Mouse (Mus musculus): ENCODE results near the gene Lef1. TPM values are rescaled to one million over a fixed set of nuclear protein-coding genes. Genes with fewer than 3 reads are reported as not detected.
A peak's percentile ranks its signal among the peaks of the same experiment; 100 is the strongest.

Gene Lef1
- total RNA-seq, 1 experiment, result 11.1 TPM

DNA sequence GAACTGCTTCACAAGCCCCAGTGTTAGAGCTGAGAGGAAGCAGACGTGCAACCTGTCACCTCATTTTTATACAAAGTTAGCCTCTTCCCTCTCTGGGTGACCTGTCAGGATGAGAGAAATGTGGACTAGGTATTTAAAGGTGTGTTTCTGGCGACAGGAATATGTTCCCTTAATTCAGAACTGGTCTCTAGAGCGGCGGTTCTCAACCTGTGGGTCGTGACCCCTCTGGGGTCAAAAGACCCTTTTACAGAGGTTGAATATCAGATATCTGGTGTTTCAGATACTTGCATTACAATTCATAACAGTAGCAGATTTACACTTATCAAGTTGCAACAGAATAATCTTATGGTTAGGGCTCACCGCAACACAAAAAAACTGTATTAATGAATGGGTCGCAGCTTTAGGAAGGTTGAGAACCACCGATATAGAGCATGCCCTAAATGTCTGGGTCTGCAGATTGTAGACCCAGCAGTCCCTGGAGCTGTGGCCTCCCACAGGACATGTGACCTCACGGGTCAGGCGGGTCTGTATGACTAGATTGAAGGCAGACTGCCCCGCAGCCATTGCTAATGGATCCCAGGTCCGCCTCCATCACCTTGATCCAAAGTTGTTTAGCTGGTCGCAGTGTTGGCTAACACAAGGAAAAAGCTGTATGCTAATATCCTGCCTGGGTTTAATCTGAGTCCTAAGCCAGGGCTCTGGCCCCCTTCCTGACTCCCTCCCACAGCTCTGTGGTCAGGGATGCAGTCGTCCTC is 108.5 kb downstream of the Lef1 start:
- DNase-seq (ENCODE audit: low read depth, low spot score), result no peak
- TF ChIP-seq ZC3H11A (IDR thresholded peaks at IDR 0.05; ENCODE audit: borderline replicate concordance, low read depth, low read length) (no peak), CHD2 (IDR thresholded peaks at IDR 0.05; ENCODE audit: low read depth, low read length) (peak; percentile 93)
- H3K4me3 ChIP-seq (ENCODE audit: insufficient read depth in 1 of 2, low read depth in 1 of 2, low read length in 2 of 2, poor library complexity in 1 of 2, severe bottlenecking in 1 of 2), result peak overlapping the region in 1 of 2 experiments; percentile 26; a peak in 1 of 4 replicates
- H3K9me3 ChIP-seq (ENCODE audit: control insufficient read depth, insufficient read depth, low read depth, low read length), result no peaks in the 10 kb centered on the region
- in situ Hi-C loops (cut with MboI; ENCODE audit: low sequenced_read_pairs in 2 of 2, unreplicated experiment in 2 of 2), result no loop called here
- H3K9ac ChIP-seq (ENCODE audit: insufficient read depth, low read depth, low read length, poor library complexity, severe bottlenecking), result no peak overlapping the region
- no peak overlapping the region for H3K27ac ChIP-seq (ENCODE audit: insufficient read depth, low read depth, low read length, poor library complexity, severe bottlenecking)
- H3K4me1 ChIP-seq (ENCODE audit: control insufficient read depth in 2 of 2, insufficient read depth in 2 of 2, low read length in 2 of 2, poor library complexity in 1 of 2), result peaks cover 0 to 12% of the 10 kb centered on the region in 2 experiments; a peak in 2 of 4 replicates
- peaks cover 3% of the 10 kb centered on the region; the same call in 1 of the 2 replicates for H3K36me3 ChIP-seq (ENCODE audit: control insufficient read depth, insufficient read depth, low read length, poor library complexity, severe bottlenecking)

GRCm38 (mm10) chr3:131228083-131228482 is 117.8 kb downstream of the Lef1 start:
- no peak overlapping the region for H3K4me3 ChIP-seq (ENCODE audit: insufficient read depth in 1 of 2, low read depth in 1 of 2, low read length in 2 of 2, poor library complexity in 1 of 2, severe bottlenecking in 1 of 2)
- H3K4me1 ChIP-seq (ENCODE audit: control insufficient read depth in 2 of 2, insufficient read depth in 2 of 2, low read length in 2 of 2, poor library complexity in 1 of 2), result peaks cover 0 to 2% of the 10 kb centered on the region in 2 experiments; a peak in 1 of 4 replicates
- H3K9me3 ChIP-seq (ENCODE audit: control insufficient read depth, insufficient read depth, low read depth, low read length), result no peaks in the 10 kb centered on the region
- no peak overlapping the region for H3K27ac ChIP-seq (ENCODE audit: insufficient read depth, low read depth, low read length, poor library complexity, severe bottlenecking)
- peak; percentile 40 for DNase-seq (ENCODE audit: low read depth, low spot score)
- in situ Hi-C loops (cut with MboI; ENCODE audit: low sequenced_read_pairs in 2 of 2, unreplicated experiment in 2 of 2), result no loop called here
- H3K36me3 ChIP-seq (ENCODE audit: control insufficient read depth, insufficient read depth, low read length, poor library complexity, severe bottlenecking), result peaks cover 11% of the 10 kb centered on the region
- no peak overlapping the region for H3K9ac ChIP-seq (ENCODE audit: insufficient read depth, low read depth, low read length, poor library complexity, severe bottlenecking)
- TF ChIP-seq ZNF384 (IDR thresholded peaks at IDR 0.05; ENCODE audit: low read depth, low read length) (0 out of 2 replicates have a peak, but pooled peaks have one; percentile 44), MAFK (IDR thresholded peaks at IDR 0.05; ENCODE audit: insufficient read depth, low read depth, low read length) (no peak), HCFC1 (IDR thresholded peaks at IDR 0.05; ENCODE audit: borderline replicate concordance, insufficient read depth, low read length) (no peak), CHD2 (IDR thresholded peaks at IDR 0.05; ENCODE audit: low read depth, low read length) (no peak), ZC3H11A (IDR thresholded peaks at IDR 0.05; ENCODE audit: borderline replicate concordance, low read depth, low read length) (peak; percentile 16; the same call in 1 of the 2 replicates)

GRCm38 (mm10) chr3:131237061-131237460 is 126.8 kb downstream of the Lef1 start:
- H3K9ac ChIP-seq (ENCODE audit: insufficient read depth, low read depth, low read length, poor library complexity, severe bottlenecking), result no peak overlapping the region
- H3K4me3 ChIP-seq (ENCODE audit: insufficient read depth in 1 of 2, low read depth in 1 of 2, low read length in 2 of 2, poor library complexity in 1 of 2, severe bottlenecking in 1 of 2), result no peak overlapping the region
- H3K4me1 ChIP-seq (ENCODE audit: control insufficient read depth in 2 of 2, insufficient read depth in 2 of 2, low read length in 2 of 2, poor library complexity in 1 of 2), result no peaks in the 10 kb centered on the region; a peak in 1 of 4 replicates
- H3K27ac ChIP-seq (ENCODE audit: insufficient read depth, low read depth, low read length, poor library complexity, severe bottlenecking), result no peak overlapping the region
- in situ Hi-C loops (cut with MboI; ENCODE audit: low sequenced_read_pairs in 2 of 2, unreplicated experiment in 2 of 2), result loop anchor here (10.0 kb wide), 2 partner anchors 342 to 352 kb away; no protein-coding TSS in a partner anchor
- no peak for TF ChIP-seq CHD2 (IDR thresholded peaks at IDR 0.05; ENCODE audit: low read depth, low read length)
- no peak for TF ChIP-seq ZNF384 (IDR thresholded peaks at IDR 0.05; ENCODE audit: low read depth, low read length)
- no peak for TF ChIP-seq MAFK (IDR thresholded peaks at IDR 0.05; ENCODE audit: insufficient read depth, low read depth, low read length)
- no peak for TF ChIP-seq ZC3H11A (IDR thresholded peaks at IDR 0.05; ENCODE audit: borderline replicate concordance, low read depth, low read length)
- no peak for TF ChIP-seq HCFC1 (IDR thresholded peaks at IDR 0.05; ENCODE audit: borderline replicate concordance, insufficient read depth, low read length)
- no peak for DNase-seq (ENCODE audit: low read depth, low spot score)
- no peaks in the 10 kb centered on the region for H3K9me3 ChIP-seq (ENCODE audit: control insufficient read depth, insufficient read depth, low read depth, low read length)
- H3K36me3 ChIP-seq (ENCODE audit: control insufficient read depth, insufficient read depth, low read length, poor library complexity, severe bottlenecking), result peaks cover 22% of the 10 kb centered on the region

DNA sequence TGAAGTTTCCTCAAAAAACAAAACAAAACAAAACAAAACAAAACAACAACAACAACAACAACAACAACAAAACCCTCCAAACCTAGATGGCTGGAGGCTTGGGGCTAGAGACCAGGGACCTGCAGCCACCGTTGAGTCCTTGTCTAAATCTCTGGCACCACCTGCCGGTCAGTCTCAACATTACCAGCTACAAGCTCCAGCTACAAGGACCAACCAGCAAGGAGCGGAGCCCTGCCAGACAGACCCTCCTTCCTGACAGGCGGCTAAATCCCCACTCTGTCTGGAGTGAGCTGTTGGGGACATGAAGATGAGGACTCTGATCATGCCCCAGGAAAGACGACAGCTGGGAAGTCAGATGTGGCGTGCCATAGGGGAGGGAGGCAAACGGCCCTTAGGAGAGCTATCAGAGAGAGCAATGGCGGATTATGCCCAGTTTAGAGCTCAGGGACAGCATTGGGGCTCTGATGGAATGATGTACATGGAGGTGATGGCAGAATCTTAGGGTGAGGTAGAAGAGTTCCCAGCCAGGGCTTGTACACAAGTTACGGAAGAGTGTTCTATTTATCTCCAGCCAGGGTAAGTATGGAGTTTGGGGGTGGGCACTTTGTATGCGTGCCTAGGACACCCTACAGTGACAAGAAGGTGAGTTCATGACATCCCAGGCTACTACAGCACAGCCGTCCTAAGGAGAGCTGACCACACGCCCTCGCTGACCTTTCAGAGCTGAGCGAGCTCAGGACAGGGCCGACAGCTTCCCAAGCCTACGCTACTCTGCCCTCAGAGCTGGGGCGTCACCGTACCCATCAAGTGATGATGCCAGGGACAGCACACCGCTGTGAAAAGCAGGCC is 127.7 kb downstream of the Lef1 start:
- no peaks in the 10 kb centered on the region for H3K9me3 ChIP-seq (ENCODE audit: control insufficient read depth, insufficient read depth, low read depth, low read length)
- peaks cover 23% of the 10 kb centered on the region for H3K36me3 ChIP-seq (ENCODE audit: control insufficient read depth, insufficient read depth, low read length, poor library complexity, severe bottlenecking)
- H3K27ac ChIP-seq (ENCODE audit: insufficient read depth, low read depth, low read length, poor library complexity, severe bottlenecking), result no peak overlapping the region

More for the DNA sequence above, 127.7 kb downstream of the Lef1 start:
- DNase-seq (ENCODE audit: low read depth, low spot score), result peak; percentile 77
- no peaks in the 10 kb centered on the region; a peak in 1 of 4 replicates for H3K4me1 ChIP-seq (ENCODE audit: control insufficient read depth in 2 of 2, insufficient read depth in 2 of 2, low read length in 2 of 2, poor library complexity in 1 of 2)
- H3K9ac ChIP-seq (ENCODE audit: insufficient read depth, low read depth, low read length, poor library complexity, severe bottlenecking), result no peak overlapping the region
- in situ Hi-C loops (cut with MboI; ENCODE audit: low sequenced_read_pairs in 2 of 2, unreplicated experiment in 2 of 2), result loop anchor here (10.0 kb wide), 2 partner anchors 343 to 353 kb away; no protein-coding TSS in a partner anchor
- TF ChIP-seq ZC3H11A (IDR thresholded peaks at IDR 0.05; ENCODE audit: borderline replicate concordance, low read depth, low read length), result peak; percentile 38; the same call in 1 of the 2 replicates
- TF ChIP-seq CHD2 (IDR thresholded peaks at IDR 0.05; ENCODE audit: low read depth, low read length), result no peak
- TF ChIP-seq HCFC1 (IDR thresholded peaks at IDR 0.05; ENCODE audit: borderline replicate concordance, insufficient read depth, low read length), result no peak
- no peak overlapping the region for H3K4me3 ChIP-seq (ENCODE audit: insufficient read depth in 1 of 2, low read depth in 1 of 2, low read length in 2 of 2, poor library complexity in 1 of 2, severe bottlenecking in 1 of 2)

All from ES-E14 (cell line).